Mouse (Mus musculus) liver, postnatal 0 days (tissue): ENCODE measurements at regions not wholly inside any gene's neighbourhood (a gene's known extent, or its start where the extent isn't known, plus 50 kb on each side); places are given as distances from the start of the nearest gene placed in this dataset.

Experiments
- ATAC-seq: fragments of 200-750 bp; cut with Nextera tagmentation; 2 replicates; pipeline ENCODE4 v1.8.0; 2017; ENCODE audit warnings: mild to moderate bottlenecking, moderate library complexity
- DNase-seq: peaks from one replicate; pipeline ENCODE4 v3.0.0-alpha.2; 2016
- H3K27ac ChIP-seq: fragments of 300-500 bp; sonication (generic); 2 replicates; pipeline ENCODE4 v1.5.1; 2014; ENCODE audit warnings: antibody characterized with exemption, moderate library complexity, mild to moderate bottlenecking, low read depth
- H3K27me3 ChIP-seq: fragments of 300-500 bp; sonication (generic); 2 replicates; pipeline ENCODE4 v1.6.1; 2014; ENCODE audit warnings: low read length, control low read depth, mixed read lengths; ENCODE audit not compliant: insufficient read depth
- H3K36me3 ChIP-seq: fragments of 300-500 bp; sonication (generic); replicated peaks from 2 replicates; pipeline ENCODE4 v1.6.1; 2014; ENCODE audit warnings: mild to moderate bottlenecking, control low read depth, low read length, moderate library complexity, mixed read lengths; ENCODE audit not compliant: insufficient read depth
- H3K4me1 ChIP-seq: fragments of 300-500 bp; sonication (generic); 2 replicates; pipeline ENCODE4 v1.6.1; 2014; ENCODE audit warnings: antibody characterized with exemption, mild to moderate bottlenecking, control low read depth; ENCODE audit not compliant: insufficient read depth
- H3K4me2 ChIP-seq: fragments of 300-500 bp; sonication (generic); 2 replicates; pipeline ENCODE4 v1.6.1; 2014; ENCODE audit warnings: low read depth, mild to moderate bottlenecking, low read length, moderate library complexity, mixed read lengths
- H3K4me3 ChIP-seq: fragments of 300-500 bp; sonication (generic); 2 replicates; pipeline ENCODE4 v1.5.1; 2014; ENCODE audit warnings: low read depth, low read length
- H3K9ac ChIP-seq: fragments of 300-500 bp; sonication (generic); replicated peaks from 2 replicates; pipeline ENCODE4 v1.6.1; 2014; ENCODE audit warnings: mild to moderate bottlenecking, moderate library complexity
- H3K9me3 ChIP-seq: fragments of 300-500 bp; sonication (generic); 2 replicates; pipeline ENCODE4 v1.6.1; 2016; ENCODE audit warnings: mild to moderate bottlenecking, control low read depth, low read length, mixed read lengths
- CTCF ChIP-seq: sonication (generic); IDR thresholded peaks from 2 replicates; pipeline ENCODE4 v1.5.1; 2016; ENCODE audit warnings: antibody characterized with exemption, low read depth
- EP300 ChIP-seq: IDR thresholded peaks from 2 replicates; pipeline ENCODE4 v1.6.1; 2016; ENCODE audit warnings: antibody characterized with exemption, low read depth, mild to moderate bottlenecking
- WGBS: fragments of 180-500 bp; shearing (Covaris S2); extraction: QIAGEN DNeasy Blood & Tissue Kit; methylation state at CpG from one replicate; pipeline ENCODE4 v1.1.7; 2014; ENCODE audit not compliant: insufficient replicate concordance; 5-methylcytosine and 5-hydroxymethylcytosine counted together

GRCm38 (mm10) chr6:24384193-24384888 is 130.5 kb downstream of the Iqub start:
- no peak overlapping the region for H3K4me3 ChIP-seq
- H3K27me3 ChIP-seq: no peaks in the 10 kb centered on the region
- no peaks in the 10 kb centered on the region for H3K4me1 ChIP-seq
- WGBS: 70% methylated on average over 11 of the region's 11 CpGs
- ATAC-seq: no peak
- H3K4me2 ChIP-seq: no peak overlapping the region
- no peak overlapping the region for H3K27ac ChIP-seq
- H3K36me3 ChIP-seq: no peaks in the 10 kb centered on the region
- TF ChIP-seq CTCF: peak; percentile 37
- no peak for TF ChIP-seq EP300
- no peak overlapping the region for H3K9ac ChIP-seq
- DNase-seq: peak; percentile 17
- H3K9me3 ChIP-seq: no peaks in the 10 kb centered on the region

GRCm38 (mm10) chr6:24379859-24380258 is 135.0 kb downstream of the Iqub start:
- Histone ChIP-seq H3K4me2 (no peak overlapping the region), H3K4me1 (no peaks in the 10 kb centered on the region), H3K27ac (no peak overlapping the region), H3K4me3 (no peak overlapping the region), H3K27me3 (no peaks in the 10 kb centered on the region), H3K9me3 (no peaks in the 10 kb centered on the region), H3K36me3 (no peaks in the 10 kb centered on the region), H3K9ac (no peak overlapping the region)
- ATAC-seq: no peak
- TF ChIP-seq CTCF (no peak), EP300 (no peak)
- no peak for DNase-seq
- 55% methylated on average over 2 of the region's 2 CpGs for WGBS

- ATAC-seq (no peak), DNase-seq (no peak)
- Histone ChIP-seq H3K27me3 (no peaks in the 10 kb centered on the region), H3K4me3 (no peak overlapping the region), H3K9ac (no peak overlapping the region), H3K27ac (no peak overlapping the region), H3K9me3 (no peaks in the 10 kb centered on the region), H3K4me1 (no peaks in the 10 kb centered on the region), H3K36me3 (no peaks in the 10 kb centered on the region), H3K4me2 (no peak overlapping the region)
- TF ChIP-seq CTCF (no peak), EP300 (no peak)
- 78% methylated on average over 4 of the region's 4 CpGs for WGBS
Measured at GRCm38 (mm10) chr6:24376728-24377127, 138.1 kb downstream of the Iqub start.

- Histone ChIP-seq H3K36me3 (no peaks in the 10 kb centered on the region), H3K27me3 (no peaks in the 10 kb centered on the region), H3K4me3 (no peak overlapping the region), H3K4me2 (no peak overlapping the region), H3K9ac (no peak overlapping the region), H3K4me1 (no peaks in the 10 kb centered on the region), H3K27ac (no peak overlapping the region), H3K9me3 (no peaks in the 10 kb centered on the region)
- ATAC-seq: no peak
- DNase-seq: no peak
- TF ChIP-seq EP300: no peak
- 71% methylated on average over 6 of the region's 6 CpGs for WGBS
Measured at GRCm38 (mm10) chr6:24373161-24373560, 141.7 kb downstream of the Iqub start.

GRCm38 (mm10) chr6:24371680-24372079 is 143.2 kb downstream of the Iqub start:
- 43% methylated on average over 1 of the region's 1 CpGs for WGBS
- no peak overlapping the region for H3K9ac ChIP-seq
- H3K4me1 ChIP-seq: no peaks in the 10 kb centered on the region
- no peak overlapping the region for H3K4me3 ChIP-seq
- DNase-seq (no peak), ATAC-seq (no peak)
- no peaks in the 10 kb centered on the region for H3K27me3 ChIP-seq
- no peak overlapping the region for H3K4me2 ChIP-seq
- TF ChIP-seq EP300: no peak
- TF ChIP-seq CTCF: no peak
- no peaks in the 10 kb centered on the region for H3K9me3 ChIP-seq
- H3K27ac ChIP-seq: no peak overlapping the region
- no peaks in the 10 kb centered on the region for H3K36me3 ChIP-seq

- ATAC-seq (peak; percentile 63), DNase-seq (peak; percentile 27)
- 15% methylated on average over 5 of the region's 5 CpGs for WGBS
- Histone ChIP-seq H3K27ac (no peak overlapping the region), H3K36me3 (no peaks in the 10 kb centered on the region), H3K4me3 (no peak overlapping the region), H3K9me3 (no peaks in the 10 kb centered on the region), H3K4me2 (no peak overlapping the region), H3K9ac (no peak overlapping the region), H3K4me1 (peaks cover 6% of the 10 kb centered on the region; the same call in 1 of the 2 replicates), H3K27me3 (no peaks in the 10 kb centered on the region)
- TF ChIP-seq CTCF: peak; percentile 85
- no peak for TF ChIP-seq EP300
Measured at GRCm38 (mm10) chr6:24350882-24351281, 164.0 kb downstream of the Iqub start.
